Mouse (Mus musculus): ENCODE measurements around the gene Cox6a2. TPM values are rescaled to one million over a fixed set of nuclear protein-coding genes. Genes with fewer than 3 reads are reported as not detected.

Cox6a2 gene
- polyA plus RNA-seq, 1 experiment from 2014 or later, result 6.8 TPM

DNA sequence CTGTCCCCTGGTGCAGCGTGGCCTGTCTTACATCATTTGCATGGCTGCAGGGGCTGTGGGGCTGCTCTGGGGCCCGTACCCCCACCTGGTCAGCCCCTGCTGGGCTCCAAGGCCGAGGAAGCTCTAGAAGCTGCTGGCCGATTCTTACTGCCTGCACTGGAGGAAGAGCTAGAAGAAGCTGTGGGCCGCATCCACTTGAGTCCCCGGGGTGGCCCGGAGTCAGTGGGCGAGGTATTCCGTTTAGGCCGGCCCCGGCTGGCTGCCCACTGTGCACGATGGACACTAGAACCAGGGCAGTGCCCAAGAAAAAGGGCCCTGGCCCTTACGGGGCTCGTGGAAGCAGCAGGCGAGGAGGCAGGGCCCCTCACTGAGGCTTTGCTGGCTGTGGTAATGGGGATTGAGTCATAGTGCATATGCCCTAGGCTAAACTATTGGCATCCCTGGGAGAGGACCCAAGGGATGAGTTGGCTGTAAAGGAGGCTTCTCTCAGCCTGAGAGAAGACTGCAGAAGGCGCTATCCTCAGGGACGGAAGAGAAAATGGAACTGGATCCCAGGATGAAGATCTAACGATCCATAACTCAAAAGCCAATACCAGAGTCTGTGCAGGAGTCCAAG lies 38.3 kb upstream of the Cox6a2 start:
- Histone ChIP-seq H3K9me3 (no peaks in the 10 kb centered on the region), H3K27me3 (peaks cover 10% of the 10 kb centered on the region; the same call in 1 of the 2 replicates), H3K4me2 (no peak overlapping the region), H3K27ac (no peak overlapping the region), H3K4me1 (replicated peaks) (peaks cover 16% of the 10 kb centered on the region), H3K36me3 (peaks cover 58% of the 10 kb centered on the region), H3K9ac (replicated peaks) (no peak overlapping the region), H3K4me3 (replicated peaks) (no peak overlapping the region)
- no peak for ATAC-seq (ENCODE audit: insufficient number of reproducible peaks, insufficient read depth, low FRiP score, low TSS enrichment, low read depth)
- 91% methylated on average over 18 of the region's 18 CpGs for WGBS

- H3K9ac ChIP-seq (replicated peaks), result no peak overlapping the region
- 58% methylated on average over 10 of the region's 10 CpGs for WGBS
- H3K4me2 ChIP-seq, result no peak overlapping the region
- H3K36me3 ChIP-seq, result peaks cover 55% of the 10 kb centered on the region
- no peak overlapping the region for H3K27ac ChIP-seq
- no peak overlapping the region for H3K4me3 ChIP-seq (replicated peaks)
- H3K9me3 ChIP-seq, result no peaks in the 10 kb centered on the region
- peaks cover 19% of the 10 kb centered on the region for H3K4me1 ChIP-seq (replicated peaks)
- no peak for ATAC-seq (ENCODE audit: insufficient number of reproducible peaks, insufficient read depth, low FRiP score, low TSS enrichment, low read depth)
- peaks cover 9% of the 10 kb centered on the region; the same call in 1 of the 2 replicates for H3K27me3 ChIP-seq
Measured at GRCm38 (mm10) chr7:128243921-128244320, 37.7 kb upstream of the Cox6a2 start.

DNA sequence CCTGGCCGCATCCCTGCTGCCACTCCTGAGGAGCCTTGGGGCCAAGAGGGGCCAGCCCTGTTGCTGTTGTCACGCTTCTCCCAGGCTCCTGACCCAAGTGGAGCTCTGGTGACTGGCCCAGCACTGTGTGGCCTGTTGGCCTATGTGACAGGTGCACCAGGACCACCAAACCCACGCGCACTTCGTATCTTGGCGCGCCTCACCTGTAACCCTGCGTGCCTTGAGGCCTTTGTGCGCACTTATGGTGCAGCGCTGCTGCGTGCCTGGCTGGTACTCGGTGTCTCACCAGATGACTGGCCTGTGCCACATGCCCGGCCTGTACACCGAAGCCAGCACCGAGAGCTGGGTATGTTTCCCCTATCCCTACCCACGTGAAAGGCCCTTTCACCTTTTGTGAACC lies 36.1 kb upstream of the Cox6a2 start:
- Histone ChIP-seq H3K4me3 (replicated peaks) (no peak overlapping the region), H3K4me2 (no peak overlapping the region), H3K9me3 (no peaks in the 10 kb centered on the region), H3K4me1 (replicated peaks) (peaks cover 17% of the 10 kb centered on the region), H3K27me3 (no peaks in the 10 kb centered on the region), H3K27ac (no peak overlapping the region), H3K36me3 (peaks cover 55% of the 10 kb centered on the region), H3K9ac (replicated peaks) (no peak overlapping the region)
- ATAC-seq (ENCODE audit: insufficient number of reproducible peaks, insufficient read depth, low FRiP score, low TSS enrichment, low read depth), result no peak
- WGBS, result 97% methylated on average over 16 of the region's 16 CpGs

DNA sequence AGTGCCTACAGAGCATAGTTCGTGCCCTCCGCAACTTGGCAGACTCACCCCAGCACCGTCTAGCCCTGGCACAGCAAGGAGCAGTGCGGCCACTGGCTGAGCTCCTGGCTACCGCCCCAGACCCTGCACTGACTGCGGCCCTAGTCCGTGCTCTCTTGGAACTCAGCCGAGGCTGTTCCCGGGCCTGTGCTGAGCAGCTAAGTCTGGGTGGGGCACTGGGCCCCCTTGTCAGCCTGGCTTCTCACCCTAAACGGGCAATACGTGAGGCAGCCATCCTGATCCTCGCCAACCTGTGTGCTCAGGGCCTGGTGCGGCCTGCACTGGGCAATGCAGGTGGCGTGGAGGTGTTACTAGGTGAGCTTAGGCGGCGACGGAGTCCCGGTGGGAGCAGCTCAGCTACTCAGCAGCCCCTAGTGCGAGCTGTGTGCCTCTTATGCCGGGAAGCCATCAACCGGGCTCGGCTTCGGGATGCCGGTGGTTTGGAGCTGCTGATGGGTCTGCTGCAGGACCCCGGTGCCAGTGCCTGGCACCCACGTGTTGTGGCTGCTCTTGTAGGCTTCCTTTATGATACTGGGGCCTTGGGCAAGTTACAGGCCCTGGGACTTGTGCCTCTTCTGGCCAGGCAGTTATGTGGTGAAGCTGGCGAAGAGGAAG lies 34.1 kb upstream of the Cox6a2 start:
- H3K36me3 ChIP-seq, result peaks cover 59% of the 10 kb centered on the region
- no peaks in the 10 kb centered on the region for H3K9me3 ChIP-seq
- H3K27me3 ChIP-seq, result no peaks in the 10 kb centered on the region
- H3K4me2 ChIP-seq, result no peak overlapping the region
- peak overlapping the region; percentile 27; the same call in 1 of the 2 replicates for H3K9ac ChIP-seq (replicated peaks)
- peaks cover 11% of the 10 kb centered on the region for H3K4me1 ChIP-seq (replicated peaks)
- WGBS, result 92% methylated on average over 27 of the region's 27 CpGs
- H3K27ac ChIP-seq, result no peak overlapping the region
- ATAC-seq (ENCODE audit: insufficient number of reproducible peaks, insufficient read depth, low FRiP score, low TSS enrichment, low read depth), result no peak
- no peak overlapping the region for H3K4me3 ChIP-seq (replicated peaks)

DNA sequence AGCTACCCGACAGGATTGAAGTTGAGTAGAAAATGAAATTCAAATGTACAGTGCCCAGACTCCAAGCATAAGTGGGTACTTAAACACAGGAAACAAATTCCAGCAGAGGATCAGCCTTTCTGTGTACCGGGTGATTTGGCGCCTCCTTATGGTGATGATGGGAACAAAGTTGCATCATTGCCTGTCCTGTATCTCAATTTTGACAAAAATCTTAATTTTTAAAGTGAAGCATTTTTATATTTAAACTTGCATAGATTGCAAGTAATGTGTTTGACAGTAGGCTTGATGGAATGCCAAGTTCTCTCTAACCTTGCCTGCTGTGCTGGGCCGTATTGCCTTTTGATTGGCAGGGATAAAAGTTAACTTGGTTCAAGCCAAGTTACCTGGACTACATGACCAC lies 32.8 kb upstream of the Cox6a2 start:
- Histone ChIP-seq H3K4me1 (replicated peaks) (peaks cover 11% of the 10 kb centered on the region), H3K9ac (replicated peaks) (no peak overlapping the region), H3K4me3 (replicated peaks) (peak overlapping the region; percentile 72), H3K9me3 (no peaks in the 10 kb centered on the region), H3K36me3 (peaks cover 48% of the 10 kb centered on the region), H3K27ac (peak overlapping the region; percentile 96), H3K4me2 (peak overlapping the region; percentile 73), H3K27me3 (no peaks in the 10 kb centered on the region)
- ATAC-seq (ENCODE audit: insufficient number of reproducible peaks, insufficient read depth, low FRiP score, low TSS enrichment, low read depth), result no peak
- 29% methylated on average over 4 of the region's 4 CpGs for WGBS

DNA sequence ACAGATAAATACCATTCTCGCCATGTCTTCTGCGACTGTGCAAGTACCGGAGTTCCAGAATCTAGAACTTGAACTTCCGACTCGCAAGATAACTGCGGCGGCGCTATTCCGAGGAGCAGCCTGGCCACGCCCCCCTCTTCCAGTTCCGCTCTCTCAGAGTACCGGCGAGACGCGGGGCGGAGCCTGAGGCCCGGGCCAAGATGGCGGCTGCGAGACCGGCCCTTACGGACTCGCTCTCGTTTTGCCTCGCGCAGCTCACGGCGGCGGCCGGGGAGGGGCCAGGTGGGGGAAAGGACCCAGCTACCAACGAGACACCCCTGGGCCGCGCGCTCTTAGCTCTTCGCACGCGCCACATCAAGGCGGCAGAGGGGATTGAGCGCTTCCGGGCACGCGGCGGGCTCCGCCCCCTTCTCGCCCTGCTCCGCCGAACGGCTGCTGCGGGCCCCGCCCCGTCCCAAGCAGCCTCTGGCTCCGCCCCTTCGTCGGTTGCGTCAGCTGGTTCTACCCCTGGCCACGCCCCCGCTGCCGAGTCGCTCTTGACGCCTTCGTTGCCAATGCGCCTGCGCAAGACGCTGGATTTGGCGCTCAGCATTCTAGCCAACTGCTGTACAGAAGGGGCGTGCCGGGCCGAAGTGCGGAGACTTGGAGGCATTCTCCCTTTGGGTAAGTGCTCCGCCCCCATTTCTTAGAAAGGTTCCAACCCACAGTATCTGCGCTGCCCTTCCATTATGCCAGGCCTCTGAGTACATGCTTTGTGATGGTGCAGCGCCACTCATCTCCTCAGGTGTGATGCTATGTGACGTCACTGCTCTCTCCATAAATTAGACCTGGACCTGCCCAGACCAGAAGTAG lies 32.0 kb upstream of the Cox6a2 start, which contains the start of gene 9130023H24Rik:
TSS of gene 9130023H24Rik (minus strand) at position 105 of the 852 bp plus-strand sequence.
- H3K36me3 ChIP-seq, result peaks cover 44% of the 10 kb centered on the region
- peaks cover 12% of the 10 kb centered on the region for H3K4me1 ChIP-seq (replicated peaks)
- peak within 1 kb of the TSS; percentile 72 for H3K4me3 ChIP-seq (replicated peaks)
- peak; percentile 86 for ATAC-seq (ENCODE audit: insufficient number of reproducible peaks, insufficient read depth, low FRiP score, low TSS enrichment, low read depth)
- peak within 1 kb of the TSS; percentile 73 for H3K4me2 ChIP-seq
- no peaks in the 10 kb centered on the region for H3K27me3 ChIP-seq
- WGBS, result under 1% methylated on average over 72 of the region's 72 CpGs
- H3K27ac ChIP-seq, result peak within 1 kb of the TSS; percentile 96
- peak within 1 kb of the TSS; percentile 78 for H3K9ac ChIP-seq (replicated peaks)
- H3K9me3 ChIP-seq, result no peaks in the 10 kb centered on the region

- no peak; the same call in none of the 2 replicates for ATAC-seq (ENCODE audit: insufficient number of reproducible peaks, insufficient read depth, low FRiP score, low TSS enrichment, low read depth)
- WGBS, result under 1% methylated on average over 25 of the region's 25 CpGs
Measured at GRCm38 (mm10) chr7:128237593-128237926, 31.4 kb upstream of the Cox6a2 start.

DNA sequence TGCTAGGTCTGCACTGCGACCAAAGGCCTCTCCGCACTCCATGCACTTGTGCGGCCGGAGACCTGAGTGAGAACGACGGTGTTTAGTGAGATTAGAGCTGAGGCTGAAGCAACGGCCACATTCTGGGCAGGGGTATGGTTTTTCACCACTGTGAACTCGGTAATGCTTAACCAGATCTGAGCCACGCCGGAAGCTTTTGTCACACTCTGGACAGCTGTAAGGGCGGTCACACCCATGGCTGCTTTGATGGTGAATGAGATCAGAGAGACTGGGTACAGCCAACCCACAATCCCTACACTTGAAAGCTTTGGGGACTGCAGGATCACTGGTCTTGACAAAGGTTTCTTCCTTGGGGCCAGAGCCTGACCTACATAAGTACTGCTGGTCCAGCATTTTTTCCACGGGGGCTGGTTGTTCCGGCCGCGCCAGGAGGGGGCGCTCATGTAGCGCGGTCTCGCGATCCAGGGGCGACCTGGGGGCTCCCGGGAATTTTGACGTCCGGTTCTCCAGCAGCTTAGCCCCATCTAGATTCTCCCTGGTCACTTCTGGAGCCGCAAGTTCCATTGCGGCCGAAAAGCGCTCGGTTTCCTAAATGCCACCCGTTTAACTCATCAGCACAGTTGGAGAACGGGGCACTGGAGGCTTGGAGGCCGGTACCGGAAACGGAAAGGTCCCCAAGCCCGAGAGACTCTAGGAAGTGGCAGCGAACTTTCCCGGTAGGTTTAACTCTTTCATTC lies 30.8 kb upstream of the Cox6a2 start, which contains the start of gene Armc5:
TSS of gene Armc5 (plus strand) at position 487 of the 737 bp plus-strand sequence.
- 25% methylated on average over 37 of the region's 37 CpGs for WGBS
- peak within 1 kb of the TSS; percentile 72 for H3K4me3 ChIP-seq (replicated peaks)
- peak within 1 kb of the TSS; percentile 73 for H3K4me2 ChIP-seq
- no peak for ATAC-seq (ENCODE audit: insufficient number of reproducible peaks, insufficient read depth, low FRiP score, low TSS enrichment, low read depth)
- peaks cover 23% of the 10 kb centered on the region for H3K4me1 ChIP-seq (replicated peaks)
- no peaks in the 10 kb centered on the region for H3K27me3 ChIP-seq
- peak within 1 kb of the TSS; percentile 96 for H3K27ac ChIP-seq
- H3K9me3 ChIP-seq, result no peaks in the 10 kb centered on the region
- H3K36me3 ChIP-seq, result peaks cover 33% of the 10 kb centered on the region
- peak within 1 kb of the TSS; percentile 78 for H3K9ac ChIP-seq (replicated peaks)

More at GRCm38 (mm10) chr7:128237593-128237926, 31.4 kb upstream of the Cox6a2 start:
- Histone ChIP-seq H3K9me3 (no peaks in the 10 kb centered on the region), H3K27ac (peak overlapping the region; percentile 96), H3K27me3 (no peaks in the 10 kb centered on the region), H3K4me1 (replicated peaks) (peaks cover 18% of the 10 kb centered on the region), H3K4me3 (replicated peaks) (peak overlapping the region; percentile 72), H3K4me2 (peak overlapping the region; percentile 73), H3K36me3 (peaks cover 38% of the 10 kb centered on the region), H3K9ac (replicated peaks) (peak overlapping the region; percentile 78)

DNA sequence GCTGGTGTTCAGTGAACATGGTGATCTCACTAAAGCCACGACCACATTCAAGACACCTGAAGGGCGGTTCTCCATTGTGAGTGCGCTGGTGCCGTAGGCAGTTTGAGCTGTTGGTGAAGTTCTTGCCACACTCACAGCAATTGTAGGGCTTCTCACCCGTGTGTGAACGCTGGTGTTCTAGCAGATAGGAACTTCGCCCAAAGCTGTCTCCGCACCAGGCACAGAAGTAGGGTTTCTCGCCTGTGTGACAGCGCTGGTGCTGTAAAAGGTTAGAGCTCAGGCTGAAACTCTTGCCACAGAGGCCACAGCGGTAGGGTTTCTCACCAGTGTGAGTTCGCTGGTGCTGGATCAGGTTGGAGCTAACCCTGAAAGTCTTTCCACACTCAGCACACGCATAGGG lies 30.2 kb upstream of the Cox6a2 start:
- Histone ChIP-seq H3K4me2 (0 out of 2 replicates have a peak overlapping the region, but pooled peaks have one; percentile 73), H3K27me3 (no peaks in the 10 kb centered on the region), H3K27ac (no peak overlapping the region), H3K9me3 (no peaks in the 10 kb centered on the region), H3K9ac (replicated peaks) (no peak overlapping the region), H3K36me3 (peaks cover 27% of the 10 kb centered on the region), H3K4me3 (replicated peaks) (peak overlapping the region; percentile 72), H3K4me1 (replicated peaks) (peaks cover 23% of the 10 kb centered on the region)
- 91% methylated on average over 13 of the region's 13 CpGs for WGBS
- ATAC-seq (ENCODE audit: insufficient number of reproducible peaks, insufficient read depth, low FRiP score, low TSS enrichment, low read depth), result no peak

GRCm38 (mm10) chr7:128235481-128235880 lies 29.3 kb upstream of the Cox6a2 start:
- Histone ChIP-seq H3K27ac (no peak overlapping the region), H3K27me3 (no peaks in the 10 kb centered on the region), H3K4me1 (replicated peaks) (peaks cover 23% of the 10 kb centered on the region), H3K9me3 (no peaks in the 10 kb centered on the region), H3K4me3 (replicated peaks) (no peak overlapping the region), H3K4me2 (no peak overlapping the region), H3K36me3 (peaks cover 17% of the 10 kb centered on the region), H3K9ac (replicated peaks) (no peak overlapping the region)
- no peak for ATAC-seq (ENCODE audit: insufficient number of reproducible peaks, insufficient read depth, low FRiP score, low TSS enrichment, low read depth)
- WGBS, result 88% methylated on average over 1 of the region's 1 CpGs

Measured in limb, embryonic 12.5 days (tissue).